Mouse (Mus musculus): ENCODE results near the gene Mtrf1.
A peak's percentile ranks its signal among the peaks of the same experiment; 100 is the strongest.
"Not testable (repeated sequence)": the region's sequence is repeated elsewhere in the genome, so short reads cannot be mapped to it uniquely, and the experiment has no call there.

The Mtrf1 gene

GRCm38 (mm10) chr14:79397321-79398122 is at the start of gene Mtrf1:
Gene Mtrf1, plus strand, starts transcription at chr14:79397772.
- DNase-seq (ENCODE audit: low read depth, low spot score): peak; percentile 62

DNA sequence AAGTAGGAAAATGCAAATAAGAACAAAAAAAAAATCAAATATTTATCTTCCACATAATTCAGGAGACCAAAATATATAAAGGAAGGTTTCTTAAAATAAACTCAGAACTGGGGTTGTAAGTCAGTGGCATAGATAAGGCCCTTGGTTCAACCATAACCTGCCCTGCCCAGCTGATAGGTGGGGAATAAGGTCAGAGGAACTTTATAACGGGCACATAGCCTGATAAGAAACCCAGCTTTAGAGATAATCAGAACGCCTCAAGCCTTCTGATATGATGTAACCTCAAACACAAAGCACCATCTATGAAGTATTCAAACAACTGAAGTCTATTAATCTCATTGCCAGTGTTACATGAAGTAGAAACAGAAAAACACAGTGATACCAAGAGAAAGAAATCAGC is 39.5 kb upstream of the Mtrf1 start:
- no peak for DNase-seq (ENCODE audit: low read depth, low spot score)

DNA sequence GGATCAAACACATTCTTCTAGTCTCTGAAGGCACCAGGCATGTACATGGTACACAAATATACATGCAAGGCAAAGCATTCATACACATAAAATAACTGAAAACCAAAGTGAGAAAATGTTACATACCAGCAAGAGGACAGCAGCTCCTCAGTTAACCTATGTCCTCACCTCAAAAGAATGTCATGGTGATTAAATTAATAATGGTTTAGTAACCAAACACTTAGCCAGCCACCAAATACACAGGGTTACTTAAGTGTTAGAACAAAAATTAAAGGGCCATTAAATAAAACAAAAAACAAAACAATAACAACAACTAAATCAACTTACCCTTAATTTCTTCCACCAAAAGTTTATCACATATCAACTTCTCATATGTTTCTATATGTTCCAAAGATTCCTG is 20.5 kb upstream of the Mtrf1 start:
- DNase-seq (ENCODE audit: low read depth, low spot score): no peak

GRCm38 (mm10) chr14:79383120-79383519 is 14.5 kb upstream of the Mtrf1 start:
- no peak for DNase-seq (ENCODE audit: low read depth, low spot score)

DNA sequence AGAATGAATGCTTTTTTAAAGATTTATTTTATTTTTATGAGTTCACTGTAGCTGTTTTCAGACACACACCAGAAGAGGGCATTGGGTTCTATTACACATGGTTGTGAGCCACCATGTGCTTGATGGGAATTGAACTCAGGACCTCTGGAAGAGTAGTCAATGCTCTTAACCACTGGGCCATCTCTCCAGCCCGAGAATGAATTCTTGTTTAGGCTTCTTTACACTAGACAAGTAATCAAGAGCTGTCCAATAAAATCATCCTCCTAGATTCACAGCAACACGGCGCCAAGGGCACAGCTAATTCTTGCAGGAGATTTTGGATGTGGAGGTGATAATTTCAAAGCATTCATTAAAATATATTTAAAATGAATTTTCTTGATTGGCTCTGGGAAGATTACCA is 9.3 kb upstream of the Mtrf1 start:
- no peak for DNase-seq (ENCODE audit: low read depth, low spot score)

DNA sequence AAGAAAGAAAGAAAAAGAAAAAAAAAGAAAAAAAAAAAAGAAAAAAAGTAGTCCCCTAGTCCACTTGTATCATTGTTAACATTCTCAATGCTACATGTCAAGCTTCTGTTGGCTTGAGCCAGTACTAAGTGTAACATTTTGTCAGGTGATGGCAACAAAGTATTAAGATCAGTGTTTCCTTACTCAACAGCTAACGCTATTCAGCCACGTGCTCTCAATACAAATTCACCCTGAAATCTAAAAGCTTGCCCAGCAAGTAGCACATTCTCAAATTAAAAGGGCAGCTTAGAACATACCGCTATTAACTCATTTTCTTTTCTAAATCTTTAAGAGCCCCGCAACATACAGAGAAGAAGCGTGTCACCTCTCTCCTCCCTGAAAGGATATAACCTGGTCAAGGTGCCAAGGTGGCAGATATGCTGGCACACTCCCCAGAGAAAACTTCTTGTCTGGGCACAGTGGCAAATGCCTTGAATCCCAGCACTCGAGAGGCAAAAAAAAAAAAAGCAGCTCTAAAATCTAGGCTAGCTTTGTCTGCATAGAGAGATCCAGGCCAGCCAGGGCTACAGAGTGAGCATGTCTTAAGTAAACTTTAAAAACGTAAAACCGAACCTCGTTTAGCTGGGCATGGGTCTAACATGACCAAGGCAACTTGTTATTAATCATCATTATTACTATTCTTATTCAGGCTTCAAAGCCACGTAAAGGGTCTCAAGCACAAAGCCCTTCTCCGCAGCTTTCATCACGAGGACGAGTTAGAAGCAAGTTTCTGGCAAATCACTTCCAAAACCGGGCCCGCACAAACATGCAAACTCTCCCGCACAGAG is 7.9 kb upstream of the Mtrf1 start:
- no peak for DNase-seq (ENCODE audit: low read depth, low spot score)

- peak; percentile 94 for DNase-seq (ENCODE audit: low read depth, low spot score)
Measured at GRCm38 (mm10) chr14:79390265-79390926, 7.2 kb upstream of the Mtrf1 start, which contains the start of gene Naa16. Gene Naa16, minus strand, starts transcription at chr14:79390778.

GRCm38 (mm10) chr14:79393289-79393688 is 4.3 kb upstream of the Mtrf1 start:
- DNase-seq (ENCODE audit: low read depth, low spot score): no peak

DNA sequence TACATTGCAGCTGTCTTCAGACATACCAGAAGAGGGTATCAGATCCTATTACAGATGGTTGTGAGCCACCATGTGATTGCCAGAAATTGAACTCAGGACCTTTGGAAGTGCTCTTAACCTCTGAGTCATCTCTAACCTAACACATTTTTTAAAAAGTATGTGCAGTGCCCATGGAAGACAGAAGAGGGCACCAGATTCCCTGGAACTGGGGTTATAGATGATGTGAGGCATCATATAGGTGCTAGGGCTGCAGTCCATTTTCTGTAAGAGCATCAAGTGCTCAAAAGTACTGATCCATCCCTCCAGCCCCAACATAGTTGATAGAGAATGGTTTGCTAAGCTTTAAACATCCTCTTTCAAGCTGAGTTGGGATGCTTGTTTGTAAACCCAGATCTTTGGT is 3.0 kb upstream of the Mtrf1 start:
- DNase-seq (ENCODE audit: low read depth, low spot score): no peak

DNA sequence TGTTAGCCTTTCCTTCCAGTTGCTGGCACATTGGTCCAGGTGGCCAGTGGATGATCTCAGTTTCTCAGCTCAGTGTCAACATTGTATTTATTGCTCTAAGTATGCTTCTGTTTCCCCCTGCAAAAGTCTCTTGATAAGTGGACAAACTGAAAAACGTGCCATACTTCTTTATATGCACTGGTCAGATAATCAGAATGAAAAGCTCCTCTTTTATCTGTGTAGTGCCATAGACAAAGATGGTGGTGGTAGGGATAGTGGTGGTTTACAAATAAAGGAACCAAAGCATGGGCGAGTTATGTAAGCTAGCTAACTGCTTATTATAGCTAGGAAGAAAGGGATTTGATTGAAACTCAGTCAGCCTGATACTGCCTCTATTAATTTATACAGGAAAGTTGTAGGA is 10.1 kb downstream of the Mtrf1 start:
- DNase-seq (ENCODE audit: low read depth, low spot score): no peak

DNA sequence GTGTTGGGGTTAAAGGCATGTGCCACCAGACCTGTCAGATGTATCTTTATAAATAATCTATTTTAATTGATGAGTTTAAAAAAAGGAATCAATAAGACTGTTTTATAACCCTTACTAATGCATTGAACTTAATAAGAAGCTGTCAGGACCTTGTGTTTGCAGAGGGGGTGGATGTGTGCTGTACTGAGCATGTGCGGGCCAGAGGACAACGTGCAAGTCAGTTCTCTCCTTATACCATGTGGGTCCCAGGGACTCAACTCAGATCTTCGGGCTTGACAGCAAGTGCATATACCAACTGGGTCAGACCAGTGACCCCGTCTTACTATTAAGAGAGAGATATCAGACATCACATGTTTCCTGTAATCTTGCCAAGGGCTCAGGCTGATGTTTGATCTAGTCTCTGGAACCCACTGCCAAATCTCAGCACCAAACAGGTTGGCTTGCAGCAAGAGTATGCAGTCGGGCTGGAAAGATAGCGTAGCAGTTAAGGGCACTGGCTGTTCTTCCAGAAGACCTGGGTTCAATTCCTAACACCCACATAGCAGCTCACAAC is 11.8 kb downstream of the Mtrf1 start:
- no peak for DNase-seq (ENCODE audit: low read depth, low spot score)

DNA sequence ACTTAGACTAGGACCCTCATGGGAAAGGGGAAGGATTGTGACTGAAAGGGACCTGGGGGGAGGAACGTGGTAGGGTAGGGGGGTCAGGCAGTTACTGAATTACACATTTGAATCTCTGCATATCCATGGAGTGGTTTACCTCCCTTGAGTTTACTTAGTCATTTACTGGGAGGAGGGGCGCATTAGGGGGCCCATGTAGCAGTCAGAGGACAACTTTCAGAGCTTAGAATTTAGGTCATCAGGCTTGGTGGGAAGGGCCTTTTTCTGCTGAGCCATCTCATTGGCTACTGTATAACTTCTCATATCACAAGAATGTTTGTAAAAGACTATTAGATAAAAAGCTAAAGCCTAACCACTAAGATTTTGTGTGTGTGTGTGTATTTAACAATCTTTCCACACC is 13.1 kb downstream of the Mtrf1 start:
- DNase-seq (ENCODE audit: low read depth, low spot score): no peak

DNA sequence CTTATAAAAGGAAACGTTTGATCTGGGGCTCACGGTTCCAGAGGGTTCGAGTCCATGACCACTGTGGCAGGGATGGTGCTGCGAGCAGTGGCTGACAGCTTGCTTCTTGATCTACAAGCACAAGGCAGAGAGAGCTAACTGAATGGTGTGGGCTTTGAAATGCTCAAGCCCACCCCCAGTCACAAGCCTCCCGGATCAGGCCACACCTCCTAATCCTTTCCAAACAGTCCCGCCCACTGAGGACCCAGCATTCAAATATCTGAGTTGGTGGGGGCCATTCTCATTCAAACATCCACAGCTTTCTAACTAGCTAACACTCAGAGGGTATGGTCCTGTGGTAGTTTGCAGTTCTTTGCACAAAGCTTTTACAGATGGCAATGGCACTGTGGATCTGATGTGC is 15.5 kb downstream of the Mtrf1 start:
- no peak for DNase-seq (ENCODE audit: low read depth, low spot score)

GRCm38 (mm10) chr14:79420083-79420685 is 22.6 kb downstream of the Mtrf1 start:
- DNase-seq (ENCODE audit: low read depth, low spot score): no peak

DNA sequence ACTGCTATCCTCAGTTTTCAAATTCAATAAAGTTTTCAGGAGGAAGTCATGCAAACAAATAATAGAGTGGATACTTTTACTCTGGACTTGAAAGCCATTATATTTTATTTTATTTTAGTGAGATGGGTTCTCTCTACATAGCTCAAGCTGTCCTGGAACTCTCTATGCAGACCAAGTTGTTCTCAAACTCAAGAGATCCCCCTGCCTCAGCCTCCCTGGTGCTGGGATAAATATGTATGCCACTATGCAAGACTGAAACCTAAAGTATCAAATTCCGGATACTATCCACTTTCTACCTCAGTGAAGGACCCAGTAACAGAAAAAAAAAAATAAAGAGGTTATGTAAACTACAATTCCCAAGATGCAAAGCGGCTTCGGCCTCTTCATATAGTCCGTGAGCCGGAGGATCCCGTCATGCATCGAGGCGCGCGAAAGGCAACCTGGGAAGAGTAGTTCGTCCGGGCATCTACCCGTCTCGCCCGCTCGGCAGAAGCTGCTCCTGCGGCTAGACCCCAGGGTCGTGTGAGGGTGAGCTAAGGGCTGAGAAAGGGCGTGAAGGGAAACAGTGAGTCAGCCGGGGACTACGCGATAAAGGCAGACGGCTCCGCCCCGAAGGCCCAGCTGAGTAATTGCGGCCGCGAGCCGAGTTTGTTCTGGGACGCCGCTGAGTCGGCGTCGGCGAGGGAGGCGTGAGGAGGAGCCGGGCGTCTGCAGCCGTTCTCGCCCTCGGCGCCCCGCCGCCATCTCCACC is 28.6 kb downstream of the Mtrf1 start, which contains the start of gene Kbtbd7:
Gene Kbtbd7, plus strand, starts transcription at position 533 of the 751 bp plus-strand sequence.
- DNase-seq (ENCODE audit: low read depth, low spot score): peak; percentile 84

DNA sequence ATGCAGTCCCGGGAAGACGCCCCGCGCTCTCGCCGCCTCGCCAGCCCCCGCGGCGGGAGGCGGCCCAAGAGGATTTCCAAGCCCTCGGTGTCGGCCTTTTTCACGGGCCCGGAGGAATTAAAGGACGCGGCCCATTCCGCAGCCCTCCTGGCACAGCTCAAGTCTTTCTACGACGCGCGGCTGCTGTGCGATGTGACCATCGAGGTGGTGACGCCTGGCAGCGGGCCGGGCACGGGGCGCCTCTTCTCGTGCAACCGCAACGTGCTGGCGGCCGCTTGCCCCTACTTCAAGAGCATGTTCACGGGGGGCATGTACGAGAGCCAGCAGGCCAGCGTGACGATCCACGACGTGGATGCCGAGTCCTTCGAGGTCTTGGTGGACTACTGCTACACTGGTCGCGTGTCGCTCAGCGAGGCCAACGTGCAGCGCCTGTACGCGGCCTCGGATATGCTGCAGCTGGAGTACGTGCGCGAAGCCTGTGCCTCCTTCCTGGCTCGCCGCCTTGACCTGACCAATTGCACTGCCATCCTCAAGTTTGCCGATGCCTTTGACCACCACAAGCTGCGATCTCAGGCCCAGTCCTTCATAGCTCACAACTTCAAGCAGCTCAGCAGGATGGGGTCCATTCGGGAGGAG is 29.3 kb downstream of the Mtrf1 start:
- DNase-seq (ENCODE audit: low read depth, low spot score): not testable (repeated sequence)

GRCm38 (mm10) chr14:79434068-79434467 is 36.5 kb downstream of the Mtrf1 start:
- DNase-seq (ENCODE audit: low read depth, low spot score): no peak

DNA sequence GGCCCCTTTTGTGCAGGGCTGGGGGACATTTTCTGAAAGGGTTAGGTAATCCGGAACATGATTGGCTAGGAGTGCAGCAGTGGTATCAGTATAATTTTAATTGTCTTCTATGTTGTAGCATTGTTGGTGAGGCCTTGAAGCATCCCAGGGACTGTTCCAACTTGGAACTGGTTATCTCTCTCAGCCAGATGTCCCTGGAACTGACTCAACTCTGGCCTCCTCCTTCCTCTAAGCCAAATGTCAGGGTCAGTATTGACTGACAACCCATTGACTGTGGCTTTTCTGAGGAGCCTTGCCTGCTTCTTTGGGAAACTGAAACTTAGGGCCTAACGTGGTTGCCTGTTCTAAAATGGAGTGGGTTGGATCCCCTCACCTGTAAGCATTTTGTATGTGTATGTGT is 43.1 kb downstream of the Mtrf1 start:
- DNase-seq (ENCODE audit: low read depth, low spot score): no peak

GRCm38 (mm10) chr14:79441441-79441840 is 43.9 kb downstream of the Mtrf1 start:
- no peak for DNase-seq (ENCODE audit: low read depth, low spot score)

GRCm38 (mm10) chr14:79444601-79445000 is 47.0 kb downstream of the Mtrf1 start:
- no peak for DNase-seq (ENCODE audit: low read depth, low spot score)

Data from retina, postnatal 7 days (tissue).